In genomic region chr7:140844905-140845665, GRCm38 (mm10) we compare ENCODE assay signal across 9 mouse cellular contexts. TPM values are rescaled to one million over a fixed set of nuclear protein-coding genes. Genes with fewer than 3 reads are reported as not detected.
DNase-seq lines count a peak whose midpoint lies in the region; ATAC-seq and TF ChIP-seq lines count a peak whose summit lies in the region.
"Had no signal": no experiment of that assay in that cellular context is flagged by ENCODE, and none has a peak within 500 bp of the region (broad histone marks: within the 10 kb centered on the region; RNA-seq: fewer than 3 reads in every experiment).

TSS of gene Scgb1c1 (plus strand) at chr7:140845547.

- no peak within 1 kb of the TSS for H3K4me3 ChIP-seq in forebrain, embryonic 16.5 days (replicated peaks; ENCODE audit: low read length)
- H3K4me3 ChIP-seq in layer of hippocampus, adult 2 months, result no peak within 1 kb of the TSS
- no peak within 1 kb of the TSS for H3K4me3 ChIP-seq in lung, adult 2 months (replicated peaks; ENCODE audit: extremely low read depth, low read depth, low read length)
- H3K4me3 ChIP-seq in neural tube, embryonic 15.5 days (replicated peaks), result no peak within 1 kb of the TSS
- peak within 1 kb of the TSS; percentile 74 for H3K4me3 ChIP-seq in testis, adult 2 months (ENCODE audit: control insufficient read depth, low read depth, low read length)
- H3K4me3 ChIP-seq: heart, embryonic 13.5 days had no signal

- H3K36me3 ChIP-seq in forebrain, embryonic 16.5 days (ENCODE audit: control insufficient read depth, insufficient read depth), result no peaks in the 10 kb centered on the region
- no peaks in the 10 kb centered on the region for H3K36me3 ChIP-seq in neural tube, embryonic 15.5 days
- no peaks in the 10 kb centered on the region for H3K36me3 ChIP-seq in testis, adult 2 months (ENCODE audit: control insufficient read depth, insufficient read depth, low read length)
- H3K36me3 ChIP-seq: heart, embryonic 13.5 days had no signal

- 0 out of 2 replicates have a peak, but pooled peaks cover 4% of the 10 kb centered on the region for H3K4me1 ChIP-seq in forebrain, embryonic 16.5 days (replicated peaks; ENCODE audit: control insufficient read depth, insufficient read depth, low read length)
- H3K4me1 ChIP-seq in lung, adult 2 months (ENCODE audit: control insufficient read depth, insufficient read depth, low read length), result peaks cover 3% of the 10 kb centered on the region; the same call in 1 of the 2 replicates
- H3K4me1 ChIP-seq in neural tube, embryonic 15.5 days, result no peaks in the 10 kb centered on the region
- peaks cover 3% of the 10 kb centered on the region; the same call in 1 of the 2 replicates for H3K4me1 ChIP-seq in testis, adult 2 months (ENCODE audit: control insufficient read depth, insufficient read depth, low read length)

- ATAC-seq in forebrain, embryonic 16.5 days, result peak; percentile 88
- ATAC-seq in neural tube, embryonic 15.5 days (ENCODE audit: low FRiP score), result peak; percentile 76

- no peak for TF ChIP-seq POLR2A in lung, adult 2 months (IDR thresholded peaks at IDR 0.05; ENCODE audit: borderline replicate concordance, extremely low read depth, low read depth, low read length)
- no peak for TF ChIP-seq POLR2A in testis, adult 2 months (IDR thresholded peaks at IDR 0.05; ENCODE audit: control insufficient read depth, low read depth, low read length)

- no peak within 1 kb of the TSS for H3K27ac ChIP-seq in forebrain, embryonic 16.5 days (ENCODE audit: low read length)
- no peak within 1 kb of the TSS for H3K27ac ChIP-seq in layer of hippocampus, adult 2 months
- H3K27ac ChIP-seq in neural tube, embryonic 15.5 days (replicated peaks), result no peak within 1 kb of the TSS
- no peak within 1 kb of the TSS for H3K27ac ChIP-seq in testis, adult 2 months (ENCODE audit: control insufficient read depth, insufficient read depth, low read depth, low read length)
- H3K27ac ChIP-seq: heart, embryonic 13.5 days had no signal

- no peak within 1 kb of the TSS for H3K9ac ChIP-seq in forebrain, embryonic 16.5 days (replicated peaks; ENCODE audit: low read depth, low read length)
- H3K9ac ChIP-seq in neural tube, embryonic 15.5 days (replicated peaks), result no peak within 1 kb of the TSS
- H3K9ac ChIP-seq: heart, embryonic 13.5 days had no signal

- 25% methylated on average over 14 of the region's 14 CpGs for WGBS in forebrain, embryonic 16.5 days
- WGBS in lung, adult 2 months, result 19% methylated on average over 14 of the region's 14 CpGs
- WGBS in neural tube, embryonic 15.5 days, result 33% methylated on average over 14 of the region's 14 CpGs

- peak; percentile 90 for DNase-seq in ES-CJ7 (ENCODE audit: low read depth, low spot score)
- DNase-seq in cerebellum, adult 11-12 months, result peak; percentile 75
- DNase-seq in heart, postnatal 4 days, result peak; percentile 97
- peak; percentile 85 to 94 for DNase-seq in layer of hippocampus, adult 2 months (ENCODE audit: low spot score in 2 of 2)
- DNase-seq in lung, adult 2 months, result peak; percentile 92

- no peaks in the 10 kb centered on the region for H3K9me3 ChIP-seq in forebrain, embryonic 16.5 days (ENCODE audit: control insufficient read depth, low read length)
- H3K9me3 ChIP-seq in neural tube, embryonic 15.5 days (replicated peaks), result no peaks in the 10 kb centered on the region
- H3K9me3 ChIP-seq: heart, embryonic 13.5 days had no signal

- no peaks in the 10 kb centered on the region; the same call in 1 of the 2 replicates for H3K27me3 ChIP-seq in forebrain, embryonic 16.5 days (replicated peaks; ENCODE audit: control insufficient read depth, insufficient read depth, low read length)
- peaks cover 37% of the 10 kb centered on the region for H3K27me3 ChIP-seq in neural tube, embryonic 15.5 days (replicated peaks)
- no peaks in the 10 kb centered on the region for H3K27me3 ChIP-seq in testis, adult 2 months (ENCODE audit: control insufficient read depth, insufficient read depth, low read length)

- peak; percentile 91 for TF ChIP-seq CTCF in layer of hippocampus, adult 2 months (conservative IDR thresholded peaks at IDR 0.05)
- TF ChIP-seq CTCF in lung, adult 2 months (IDR thresholded peaks at IDR 0.05; ENCODE audit: insufficient read depth, low read length), result peak; percentile 93
- TF ChIP-seq CTCF in testis, adult 2 months (IDR thresholded peaks at IDR 0.05; ENCODE audit: control insufficient read depth, insufficient read depth, insufficient replicate concordance, low read depth, low read length), result peak; percentile 68; the same call in 1 of the 2 replicates

- H3K4me2 ChIP-seq in forebrain, embryonic 16.5 days (ENCODE audit: low read length), result no peak within 1 kb of the TSS
- no peak within 1 kb of the TSS for H3K4me2 ChIP-seq in neural tube, embryonic 15.5 days
- H3K4me2 ChIP-seq: heart, embryonic 13.5 days had no signal

RNA-seq across cellular contexts. Expression of gene Scgb1c1, which starts in this region (rescaled TPM):
- polyA plus RNA-seq in forebrain, embryonic 16.5 days (2015; fragmentation: Nextera tagmentation; extraction: Ambion mirVana), result 1.7 TPM in 1 of 2 replicates, not detected in the other
- total RNA-seq in heart, postnatal 4 days (2021), result 10 to 100 TPM in 1 of 2 experiments, 1 to 10 TPM in 1; 9.7 to 10.6 TPM
- total RNA-seq in layer of hippocampus, adult 2 months (2021), result not detected
- polyA plus RNA-seq in lung, adult 2 months (2012; rRNA removed), result 45.0 and 76.2 TPM in 2 replicates
- not detected in 2 replicates for polyA plus RNA-seq in neural tube, embryonic 15.5 days (2015; fragmentation: Nextera tagmentation; extraction: Ambion mirVana)
- polyA plus RNA-seq in testis, adult 2 months (2012; rRNA removed), result not detected in 2 replicates
- polyA plus RNA-seq: heart, embryonic 13.5 days had no signal

Comparison
In these comparisons a context has a peak if more than half of its experiments do, and no peak if none do; other contexts are left out.
1. RNA of gene Scgb1c1 (total RNA-seq): 9.7 to 10.6 TPM in heart, postnatal 4 days; not detected in layer of hippocampus, adult 2 months; every median in the first group is over 10 times any median in the second.
2. RNA of gene Scgb1c1 (polyA plus RNA-seq): 45.0 to 76.2 TPM in lung, adult 2 months; not detected in testis, adult 2 months, 1.7 TPM in forebrain, embryonic 16.5 days and not detected in neural tube, embryonic 15.5 days; every median in the first group is over 10 times any median in the second.
3. Peak in DNase-seq in layer of hippocampus, adult 2 months; RNA of the gene not detected or under 1 TPM.
4. Peak in ATAC-seq in neural tube, embryonic 15.5 days; RNA of the gene not detected or under 1 TPM.
5. Peak in every context shown above with its lines, with median percentiles within 50 percentile points of each other: DNase-seq and CTCF ChIP-seq.